Mouse (Mus musculus) C2C12 (cell line): Measurements from ENCODE around the gene Magi1.

Source experiments
- CEBPB ChIP-seq: IDR thresholded peaks from one replicate; pipeline ENCODE4 v1.6.1; 2011; ENCODE audit warnings: low read depth, mild to moderate bottlenecking, control low read depth, moderate library complexity
- CTCF ChIP-seq: IDR thresholded peaks from one replicate; pipeline ENCODE4 v1.5.1; 2011; ENCODE audit not compliant: control insufficient read depth, insufficient read depth, insufficient read length
- MYOD1 ChIP-seq: IDR thresholded peaks from one replicate; pipeline ENCODE4 v1.6.1; 2011; ENCODE audit warnings: low read depth; ENCODE audit not compliant: control insufficient read depth, insufficient read length
- USF1 ChIP-seq: IDR thresholded peaks from one replicate; pipeline ENCODE4 v1.6.1; 2011; ENCODE audit warnings: low read depth, mild to moderate bottlenecking, control low read depth, moderate library complexity

DNA sequence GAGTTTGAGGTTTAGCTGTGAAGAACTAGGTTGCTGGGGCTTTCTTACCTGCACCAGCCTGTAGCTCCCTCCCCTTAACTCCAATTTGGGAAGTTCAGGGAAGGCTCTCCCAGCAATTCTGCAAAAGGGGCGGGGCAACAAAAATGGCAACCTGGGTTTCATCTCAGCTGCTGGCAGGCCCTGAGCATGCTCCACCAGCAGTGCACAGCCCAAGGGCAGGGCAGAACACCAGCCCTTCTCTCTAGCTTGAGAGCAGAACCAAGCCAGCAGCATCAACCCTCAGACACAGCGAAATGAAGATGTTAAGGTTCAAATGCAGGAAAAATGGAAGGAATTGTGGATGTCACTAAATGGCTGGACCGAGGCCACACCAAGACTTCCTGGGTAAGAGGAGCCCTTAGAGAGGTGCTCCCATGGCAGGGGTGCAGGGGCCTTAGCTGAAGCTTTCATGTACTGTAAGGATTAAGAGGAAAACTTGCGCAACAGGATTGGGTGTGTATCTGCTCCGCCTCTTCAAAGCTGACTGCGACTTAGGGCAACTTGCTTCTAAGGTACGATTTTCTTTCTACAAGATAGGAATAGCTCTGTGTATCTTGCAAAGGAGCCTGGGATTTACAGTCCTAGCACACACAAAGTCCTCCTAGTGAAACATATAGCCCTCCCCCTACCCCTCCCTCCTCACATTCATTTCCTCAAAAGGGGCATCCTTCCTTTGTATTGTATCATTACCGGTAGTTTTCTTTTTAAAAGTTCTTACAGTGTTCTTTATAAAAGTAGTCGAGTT is 118.8 kb downstream of the Magi1 start:
- TF ChIP-seq CTCF (no peak), CEBPB (peak; percentile 77), MYOD1 (no peak), USF1 (no peak)
